Mouse (Mus musculus) adrenal gland, adult 2 months (tissue): ENCODE measurements around the gene Dst. TPM values are rescaled to one million over a fixed set of nuclear protein-coding genes. Genes with fewer than 3 reads are reported as not detected.

Source experiments
- DNase-seq: peaks from one replicate; pipeline ENCODE4 v3.0.0; 2021
- polyA plus RNA-seq: library from polyadenylated mRNA; depleted of rRNA; stranded (reverse); fragments of >200 nt; gene quantifications from 2 replicates; pipeline ENCODE4 v1.2.3, GENCODE M21; 2012
- total RNA-seq, 2 experiments: library from RNA; stranded (reverse); gene quantifications; 2 replicates each; pipeline ENCODE4 v1.2.3; 2021

Gene Dst
- total and polyA plus RNA-seq, 3 experiments: 53.3 to 134 (median 125) TPM

DNA sequence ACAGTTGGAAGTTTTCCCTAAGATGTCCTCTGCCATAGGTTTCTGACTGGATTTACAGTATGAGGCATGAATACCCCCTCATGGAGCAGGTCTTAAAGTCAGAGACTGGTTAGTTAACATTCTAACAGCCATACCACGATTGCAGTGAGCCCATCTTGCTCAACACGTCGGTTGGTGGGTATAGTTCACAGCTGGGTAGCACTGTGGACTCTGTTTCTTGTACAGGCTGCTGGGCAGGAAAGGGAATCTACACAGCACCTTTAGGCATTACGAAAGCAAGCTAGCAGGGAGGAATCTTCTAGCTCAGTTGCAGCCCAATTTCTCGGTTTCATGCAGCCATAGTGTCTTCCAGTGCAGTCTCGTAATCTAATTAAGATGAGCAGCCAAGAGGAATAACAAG, 69.8 kb downstream of the Dst start:
- DNase-seq: no peak

DNA sequence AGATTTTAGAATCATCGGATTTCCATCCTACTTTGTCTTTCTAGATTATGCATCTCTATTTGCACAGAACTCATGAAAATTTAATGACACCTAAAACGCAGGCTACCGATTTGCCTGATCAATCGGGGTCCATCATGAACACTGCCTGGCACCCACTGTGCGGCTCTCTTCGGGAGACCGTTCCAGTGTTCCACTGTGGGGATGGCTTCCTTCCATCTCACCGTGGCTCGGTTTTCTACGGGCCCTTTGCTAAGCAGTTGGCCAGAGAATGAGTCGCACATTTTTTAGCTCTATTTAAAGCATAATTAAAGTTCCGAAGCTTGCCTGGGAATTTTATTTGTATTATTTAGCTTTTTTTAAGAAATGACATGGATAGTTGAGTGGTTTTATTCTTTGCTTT, 72.4 kb downstream of the Dst start:
- no peak for DNase-seq

DNA sequence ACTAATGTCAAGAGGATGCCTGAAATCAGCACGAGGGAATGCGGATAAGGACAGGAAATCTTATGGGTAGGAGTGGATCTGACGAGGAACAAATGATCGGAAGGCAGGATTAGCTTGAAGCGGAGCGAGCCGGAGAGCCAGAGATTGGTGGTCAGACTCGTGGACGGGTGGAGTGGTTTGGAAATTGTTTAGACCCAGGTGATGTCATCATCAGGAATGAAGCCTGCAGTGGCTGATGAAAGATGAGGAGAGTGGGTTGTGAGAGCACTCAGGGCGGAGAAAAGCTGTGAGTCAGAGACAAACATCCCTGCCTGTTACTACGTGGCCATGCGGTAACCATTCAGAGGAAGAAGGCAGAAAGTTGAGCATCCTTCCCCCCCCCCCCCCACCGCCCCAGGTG, 81.6 kb downstream of the Dst start:
- DNase-seq: no peak

DNA sequence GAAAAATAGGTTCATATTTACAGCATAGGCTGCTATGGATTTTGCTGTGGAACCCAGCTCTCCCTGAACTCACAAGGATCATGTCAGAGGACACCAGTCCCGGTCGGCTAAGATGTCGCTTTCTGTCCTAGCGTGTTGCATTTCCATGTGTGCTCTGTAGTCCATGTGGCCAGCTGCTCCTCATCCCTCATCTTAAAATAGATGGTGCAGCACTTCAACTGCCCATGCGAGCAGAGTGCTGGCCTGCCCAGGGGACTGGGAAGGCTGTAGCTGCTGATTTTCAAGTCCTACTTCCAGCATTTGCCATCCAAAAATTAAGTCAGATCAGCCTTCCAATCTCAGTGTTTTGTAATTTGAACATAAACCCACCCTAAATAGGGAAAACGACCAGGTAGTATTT, 83.0 kb downstream of the Dst start:
- no peak for DNase-seq

DNA sequence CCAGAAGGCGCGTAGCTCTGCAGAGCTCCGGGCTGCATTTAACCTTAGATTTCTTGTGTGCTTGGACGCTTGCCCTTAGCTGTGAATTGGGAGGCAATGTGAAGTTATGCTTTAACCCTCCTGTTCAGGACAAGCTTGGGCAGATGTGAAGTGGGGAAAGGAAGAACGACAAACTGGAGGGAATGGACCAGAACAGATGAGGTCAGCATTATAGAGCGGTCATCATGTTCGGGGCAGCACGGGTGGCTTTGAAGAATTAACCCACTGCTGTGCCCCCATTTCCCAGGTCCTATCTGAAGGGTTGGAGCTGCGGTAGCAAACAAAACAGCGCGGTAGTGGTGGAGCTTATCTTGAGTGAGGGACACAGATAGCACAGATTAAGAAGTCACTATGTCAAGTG, 84.8 kb downstream of the Dst start:
- DNase-seq: no peak

DNA sequence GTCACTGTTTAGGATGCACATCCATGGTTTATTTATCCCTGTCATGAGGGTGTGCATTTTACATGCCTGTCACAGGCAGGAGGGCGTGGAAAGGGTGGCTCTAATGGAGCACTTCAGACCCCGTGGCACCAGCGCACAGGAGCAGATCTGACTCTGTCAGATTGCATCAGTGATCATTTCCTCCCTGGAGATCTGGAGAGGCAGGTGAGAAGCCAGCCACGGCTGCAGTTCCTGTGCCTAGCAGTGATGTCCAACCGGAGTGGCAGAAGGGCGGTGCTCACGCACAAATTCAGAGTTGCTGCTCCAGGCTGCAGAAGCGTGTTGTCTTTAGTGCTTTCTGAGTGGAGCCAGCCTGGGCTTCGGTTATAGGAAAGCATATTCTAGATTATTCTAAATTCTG, 86.2 kb downstream of the Dst start:
- no peak for DNase-seq

DNA sequence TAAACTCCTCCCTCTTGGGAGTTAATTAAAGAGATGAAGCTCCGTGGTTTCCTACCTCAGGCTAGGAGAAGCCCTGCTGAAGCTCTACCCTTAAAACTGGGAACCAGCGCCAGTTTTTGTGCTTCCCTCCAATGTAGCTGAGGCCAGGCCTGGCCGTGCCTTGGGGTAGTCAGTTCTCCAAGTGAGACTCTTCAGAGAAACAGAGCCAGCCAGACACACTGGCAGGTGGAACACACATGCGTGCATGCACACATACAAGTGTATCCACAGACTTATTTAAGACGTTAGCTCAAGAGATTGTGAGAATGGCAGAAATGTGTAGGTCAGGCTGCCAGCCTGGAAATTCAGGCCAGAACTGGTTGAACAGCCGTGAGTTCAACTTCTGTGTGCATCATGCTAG, 87.4 kb downstream of the Dst start:
- DNase-seq: no peak

DNA sequence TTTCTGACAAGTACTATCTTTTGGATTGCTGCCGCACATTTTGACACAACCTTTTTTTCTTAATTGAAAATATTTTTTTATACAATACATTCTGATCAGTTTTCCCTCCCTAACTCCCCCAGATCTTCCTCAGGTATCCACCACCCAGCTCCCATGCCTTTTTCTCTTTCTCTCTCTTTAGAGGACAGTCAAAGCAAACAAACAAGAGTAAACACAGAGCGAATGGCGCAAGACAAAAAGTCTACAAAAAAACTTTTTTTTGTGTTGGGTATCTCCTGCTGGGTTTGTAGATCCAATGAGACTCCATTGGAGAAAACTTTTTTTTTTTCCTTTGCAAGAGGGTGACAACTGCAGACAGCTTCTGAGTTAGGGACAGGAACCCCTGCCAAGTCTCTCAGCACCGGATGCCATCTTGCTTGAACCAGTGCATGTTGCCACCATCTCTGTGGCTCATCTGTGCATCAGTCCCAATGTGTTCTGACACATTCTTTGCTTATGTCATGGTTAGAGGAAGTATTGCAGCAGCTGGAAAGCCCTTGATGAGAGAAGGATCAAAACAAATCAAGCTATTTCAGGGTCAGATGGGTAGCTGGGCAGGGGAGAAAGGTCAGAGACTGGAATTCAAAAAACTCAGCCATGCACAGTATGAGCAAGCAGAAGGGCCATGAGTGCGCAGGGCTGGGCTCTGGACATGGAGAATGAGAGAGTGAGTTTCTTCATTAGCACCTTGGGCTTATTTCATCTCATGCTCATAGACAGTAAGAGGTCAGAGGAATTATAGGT, 88.3 kb downstream of the Dst start:
- peak; percentile 60 for DNase-seq

DNA sequence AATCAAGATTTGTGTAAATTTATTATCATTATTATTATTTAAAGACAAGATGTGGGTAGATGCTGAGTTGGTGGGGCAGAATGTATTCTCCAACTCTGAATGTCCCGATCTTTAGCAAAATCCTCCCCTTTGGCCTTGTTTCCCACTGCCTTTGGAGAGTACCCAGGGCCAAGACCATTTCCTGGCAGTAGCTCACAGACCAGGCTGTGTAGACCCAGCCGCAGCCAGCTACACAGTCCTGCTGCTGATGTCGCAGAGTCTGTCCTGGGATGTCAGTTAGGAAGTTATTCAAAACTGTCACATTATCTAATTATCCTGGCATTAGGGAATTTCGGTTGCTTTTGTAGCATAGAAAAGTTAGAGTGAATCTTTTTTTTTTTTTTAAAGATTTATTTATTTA, 94.3 kb downstream of the Dst start:
- DNase-seq: no peak

DNA sequence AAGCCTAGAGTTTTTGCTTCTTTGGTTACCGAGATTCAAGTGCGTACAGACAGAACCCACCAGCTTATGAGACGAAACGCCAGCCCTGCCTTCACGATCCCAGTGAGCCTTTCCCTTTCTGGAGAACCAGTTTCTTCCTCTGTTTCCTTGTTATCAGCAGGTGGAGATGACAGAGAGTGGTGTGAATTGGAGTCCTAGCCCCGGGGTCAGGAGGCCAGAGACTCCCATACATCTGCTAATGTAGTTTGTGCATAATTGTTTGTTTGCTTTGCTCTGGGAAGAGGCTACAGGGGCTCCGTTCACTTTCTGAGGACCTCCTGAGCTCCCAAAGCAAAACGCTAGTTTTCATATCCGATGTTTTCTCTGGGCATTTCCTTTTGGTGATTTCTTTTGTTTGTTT, 94.9 kb downstream of the Dst start:
- no peak for DNase-seq

DNA sequence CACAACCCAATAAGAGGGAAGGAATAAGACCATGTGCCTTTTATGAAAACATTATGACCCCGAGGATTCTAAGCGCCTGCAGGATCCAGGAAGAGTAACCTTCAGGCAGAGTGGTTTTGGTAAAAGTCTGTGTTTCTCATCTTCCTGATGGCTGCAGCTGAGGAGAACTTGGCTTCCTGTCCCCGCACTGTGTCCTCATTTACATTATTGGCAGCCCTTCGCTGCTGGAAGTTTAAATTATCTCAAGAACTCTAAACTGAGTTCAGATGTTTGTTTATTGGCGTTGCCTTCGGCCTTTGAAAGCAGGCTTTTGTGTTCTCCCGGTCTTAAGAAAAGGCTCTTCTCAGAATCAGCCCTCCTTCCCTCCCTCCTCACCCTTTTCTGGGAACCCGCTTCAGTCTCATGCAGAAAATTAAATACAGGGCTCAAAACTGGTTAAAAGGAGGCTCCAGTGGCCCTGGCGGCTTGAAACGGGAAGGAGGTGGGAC, 97.3 kb downstream of the Dst start:
- DNase-seq: no peak

DNA sequence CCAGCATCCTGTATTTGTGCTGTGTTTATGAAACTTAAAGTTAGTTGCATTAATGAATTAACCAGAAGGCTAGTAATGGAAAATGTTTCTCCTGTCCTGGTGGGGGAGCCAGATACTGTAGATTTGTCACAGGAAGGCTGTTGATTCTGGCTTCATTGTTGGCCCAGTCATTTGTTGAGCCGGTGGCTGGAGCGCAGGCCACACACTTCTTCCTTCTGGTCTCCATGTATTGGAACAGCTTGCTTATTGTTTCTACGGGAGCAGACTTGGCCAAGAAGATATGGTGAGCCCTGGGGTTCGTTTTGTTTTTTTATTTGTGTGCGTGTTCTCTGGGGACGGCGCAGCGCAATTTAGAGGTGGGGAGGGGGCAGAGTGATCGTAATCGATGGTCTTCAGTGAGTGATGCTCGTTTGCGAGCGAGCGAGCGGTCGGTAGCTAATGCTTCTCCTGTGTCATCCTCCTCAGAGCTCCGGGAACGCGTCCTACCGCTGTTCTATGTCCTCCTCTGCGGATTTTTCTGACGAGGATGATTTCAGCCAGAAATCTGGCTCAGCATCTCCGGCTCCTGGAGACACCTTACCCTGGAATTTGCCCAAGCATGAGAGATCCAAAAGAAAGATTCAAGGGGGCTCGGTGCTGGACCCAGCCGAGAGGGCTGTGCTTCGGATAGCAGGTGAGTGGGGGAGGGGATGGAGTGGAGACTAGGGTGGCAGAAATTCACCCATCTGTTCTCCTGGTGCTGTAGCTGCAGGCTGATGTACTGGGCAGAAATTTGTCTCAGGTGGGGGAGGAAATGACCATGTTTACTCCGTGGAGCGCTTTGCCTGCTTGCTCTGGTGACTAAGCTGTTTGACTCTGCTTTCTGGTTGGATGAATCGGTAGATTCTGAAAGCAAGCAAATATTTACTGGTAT, 98.0 kb downstream of the Dst start:
- peak; percentile 79 for DNase-seq

DNA sequence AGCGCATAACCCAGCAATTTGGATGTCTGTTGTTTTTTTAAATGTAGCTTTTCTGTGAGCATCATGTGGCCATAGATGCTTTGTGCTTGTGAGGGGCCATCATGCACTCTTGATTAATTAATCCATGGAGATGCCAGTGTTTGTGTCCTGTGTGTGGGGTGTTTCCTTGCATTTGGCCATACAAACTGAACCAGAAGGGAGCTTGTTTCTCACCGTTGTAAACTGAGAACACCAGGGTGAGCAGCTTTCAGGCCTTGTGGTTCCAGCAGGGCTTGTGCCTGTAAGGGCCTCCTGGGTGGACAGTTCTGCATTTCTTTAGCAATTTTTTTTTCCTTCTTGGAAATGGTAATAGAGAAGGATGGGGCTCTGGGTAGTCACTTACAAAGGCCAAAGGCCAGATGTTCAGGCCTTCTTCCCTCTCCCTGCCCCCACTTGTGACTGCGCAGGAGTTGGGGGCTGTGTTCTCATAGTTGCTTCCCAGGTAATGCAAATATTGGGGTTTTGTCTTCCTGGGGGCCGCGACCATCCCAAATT, 98.9 kb downstream of the Dst start:
- DNase-seq: no peak

DNA sequence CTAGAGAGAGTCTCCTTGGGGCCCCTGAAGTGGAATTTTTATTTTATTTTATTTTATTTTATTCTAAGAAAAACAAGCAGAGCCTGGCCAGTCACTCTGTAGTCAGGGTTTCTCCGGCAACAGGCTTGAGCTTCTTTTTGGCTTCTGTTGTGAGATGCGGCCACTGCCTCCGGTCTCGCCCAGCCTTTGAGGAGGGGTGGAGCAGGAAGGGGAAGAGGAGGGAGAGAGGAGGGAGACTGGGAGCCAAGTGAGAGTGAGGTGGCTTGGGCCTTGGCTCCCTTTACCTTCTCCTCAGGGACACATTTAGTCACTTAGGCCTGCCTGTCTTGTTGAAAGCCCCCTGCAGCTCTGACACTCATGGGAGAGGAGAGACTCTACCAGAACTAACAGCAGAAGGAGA, 99.4 kb downstream of the Dst start:
- DNase-seq: no peak

DNA sequence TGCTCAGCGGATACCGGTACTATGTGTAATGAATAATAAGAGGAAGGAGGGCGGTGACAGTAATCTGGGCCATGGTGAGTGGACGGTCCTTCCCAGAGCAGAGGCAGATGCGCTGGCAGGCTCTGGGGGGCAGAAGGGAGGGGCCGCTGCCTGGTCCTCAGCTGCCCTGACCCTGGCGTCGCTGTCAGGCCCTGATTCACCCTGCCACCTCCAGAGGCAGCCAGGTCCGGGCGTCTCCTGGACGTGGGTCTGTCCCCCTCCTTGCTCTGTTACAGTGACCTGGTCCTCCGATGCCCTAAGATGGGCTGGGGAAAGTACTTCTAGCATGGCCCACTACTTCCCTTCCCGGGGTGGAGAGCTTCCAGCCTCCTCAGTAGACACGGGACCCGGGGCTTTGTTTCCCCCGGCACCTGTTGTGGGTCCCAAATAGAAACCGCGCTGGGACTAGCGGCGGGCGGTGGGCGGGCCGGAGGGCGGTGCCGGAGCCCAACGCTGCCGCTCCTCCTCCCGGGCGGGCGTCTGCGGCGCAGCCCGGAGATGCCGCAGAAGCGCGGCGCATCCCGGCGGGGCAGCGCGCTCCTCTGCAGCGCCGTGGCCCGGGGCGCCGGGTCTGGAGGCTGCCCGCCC, 103.1 kb downstream of the Dst start:
- DNase-seq: peak; percentile 89

DNA sequence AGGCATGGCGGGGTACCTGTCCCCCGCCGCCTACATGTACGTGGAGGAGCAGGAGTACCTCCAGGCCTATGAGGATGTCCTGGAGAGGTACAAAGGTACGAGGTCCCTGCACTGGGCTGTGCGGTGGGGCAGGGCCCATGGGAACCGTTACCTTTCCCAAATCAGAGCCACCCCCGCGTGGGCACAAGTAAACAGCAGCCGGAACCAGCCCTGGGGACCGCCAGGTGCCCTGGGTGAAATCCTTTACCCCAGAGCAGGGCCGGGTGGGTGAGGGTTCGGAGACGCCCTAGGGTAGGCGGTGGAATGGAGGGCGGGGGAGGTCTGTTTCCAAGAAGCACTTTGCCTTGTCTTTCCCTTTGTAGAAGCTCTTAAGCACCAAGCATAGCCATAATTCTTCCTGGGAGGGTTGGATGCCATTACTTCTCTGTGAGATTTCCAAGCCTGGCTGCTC, 103.8 kb downstream of the Dst start:
- peak; percentile 50 for DNase-seq

DNA sequence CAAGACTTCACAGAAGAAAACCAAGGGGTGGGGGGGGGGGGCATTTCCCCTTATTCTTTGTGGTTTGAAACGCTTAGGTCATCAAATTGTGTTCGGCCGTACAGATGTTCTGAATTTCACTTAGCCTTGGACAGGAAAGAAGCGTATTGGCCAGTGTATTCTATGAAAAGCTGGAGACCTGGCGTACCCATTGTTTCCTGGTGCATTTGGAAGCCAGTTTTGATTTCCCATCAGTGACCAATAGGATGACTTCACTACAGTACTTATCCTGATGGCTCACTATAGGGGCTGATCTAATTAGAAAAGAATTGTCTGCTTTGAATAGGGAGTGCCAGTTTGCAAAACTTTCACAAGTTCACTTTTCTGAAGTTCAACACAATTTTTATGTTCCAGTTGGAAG, 105.5 kb downstream of the Dst start:
- DNase-seq: no peak

DNA sequence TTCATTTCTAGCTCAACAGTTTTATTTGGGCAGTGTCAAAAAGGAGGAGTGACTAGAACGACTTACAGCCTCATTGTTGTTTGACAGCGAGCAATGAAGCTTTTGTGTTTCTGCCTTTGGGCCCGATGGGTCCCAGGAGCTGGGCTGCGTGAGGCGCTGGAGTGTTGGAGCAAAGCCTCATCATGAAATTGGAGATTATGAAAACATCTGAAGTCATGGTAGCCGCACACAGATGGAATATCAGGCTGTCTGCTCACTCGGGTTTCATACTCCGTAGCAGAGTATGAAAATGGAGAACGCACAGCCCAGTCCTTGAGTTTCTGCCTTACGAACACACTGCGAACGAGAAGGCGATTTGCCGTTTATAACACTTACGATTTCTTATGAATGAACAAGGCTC, 108.8 kb downstream of the Dst start:
- no peak for DNase-seq

DNA sequence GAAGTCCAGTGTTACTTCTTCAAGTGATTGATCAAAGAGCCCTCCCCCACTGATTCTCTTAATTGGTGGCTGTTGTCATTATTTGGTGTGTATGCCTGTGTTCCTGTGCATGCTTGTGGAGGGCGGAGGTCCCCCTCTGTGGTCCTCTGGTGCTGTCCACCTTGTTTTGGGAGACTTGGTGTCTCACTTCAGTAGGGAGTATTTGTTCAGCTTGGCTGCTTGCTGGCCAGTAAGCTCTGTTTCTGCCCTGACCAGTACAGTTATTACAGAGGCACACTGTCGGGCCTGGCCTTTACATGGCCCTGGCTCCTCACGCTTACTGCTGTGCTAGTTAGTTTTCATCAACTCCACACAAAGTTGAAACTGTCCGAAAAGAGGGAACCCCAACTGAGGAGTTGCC, 109.3 kb downstream of the Dst start:
- no peak for DNase-seq

DNA sequence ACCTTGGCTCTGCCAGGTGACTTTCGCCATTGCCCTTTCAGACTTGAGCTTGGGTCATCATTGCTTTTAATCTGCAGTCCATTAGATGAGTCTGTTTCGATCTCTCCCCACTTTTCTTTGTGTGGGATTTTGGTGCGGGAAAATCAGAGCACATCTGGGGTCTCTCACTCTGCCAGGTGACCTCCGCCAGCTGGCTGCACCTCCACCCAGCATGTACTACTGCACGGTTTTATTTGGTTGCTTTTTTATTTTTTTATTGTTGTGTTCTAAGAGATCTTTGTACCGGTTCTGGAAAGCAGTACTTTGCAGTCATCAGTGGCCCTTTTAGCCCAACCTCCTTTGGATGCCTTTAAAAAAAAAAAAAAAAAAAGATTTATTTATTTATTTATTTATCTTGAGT, 112.6 kb downstream of the Dst start:
- no peak for DNase-seq

DNA sequence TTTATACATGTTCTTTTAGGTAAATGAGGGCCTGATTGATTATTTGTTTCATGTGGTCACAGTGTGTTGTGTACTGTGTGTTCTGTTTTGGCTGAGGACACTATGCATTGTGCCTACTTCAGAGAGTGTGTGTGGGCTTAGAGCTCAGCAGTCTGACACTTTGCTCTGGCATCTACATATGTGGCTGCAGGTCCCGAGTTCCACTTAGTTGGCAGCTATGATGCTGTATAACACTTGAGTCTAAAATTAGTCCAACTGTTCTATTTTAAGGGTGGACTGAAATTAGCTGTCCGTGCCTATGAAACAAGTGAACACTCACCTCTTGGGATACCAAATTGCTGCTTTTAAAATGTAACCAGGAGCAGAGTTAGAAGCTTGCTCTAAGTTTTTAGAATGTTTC, 113.5 kb downstream of the Dst start:
- DNase-seq: no peak

DNA sequence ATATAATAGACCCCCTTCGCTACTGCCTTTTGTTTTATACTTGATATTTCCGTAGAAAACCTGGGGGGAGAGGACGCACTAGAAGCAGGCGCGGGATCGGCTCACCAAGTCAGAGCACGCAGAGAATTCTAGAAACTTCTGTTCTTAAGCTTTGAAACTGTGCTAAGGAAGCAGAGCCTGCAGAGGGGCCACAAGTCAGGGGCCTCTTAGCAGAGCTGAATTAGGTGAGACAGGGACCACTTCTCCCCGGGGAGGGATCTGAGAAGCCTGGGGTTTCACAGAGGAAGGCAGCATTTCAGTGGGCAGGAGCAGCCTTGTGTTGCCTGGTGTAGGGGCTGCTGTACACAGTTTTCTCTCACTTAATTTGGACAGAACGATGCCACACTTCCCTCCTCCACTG, 115.1 kb downstream of the Dst start:
- DNase-seq: no peak

DNA sequence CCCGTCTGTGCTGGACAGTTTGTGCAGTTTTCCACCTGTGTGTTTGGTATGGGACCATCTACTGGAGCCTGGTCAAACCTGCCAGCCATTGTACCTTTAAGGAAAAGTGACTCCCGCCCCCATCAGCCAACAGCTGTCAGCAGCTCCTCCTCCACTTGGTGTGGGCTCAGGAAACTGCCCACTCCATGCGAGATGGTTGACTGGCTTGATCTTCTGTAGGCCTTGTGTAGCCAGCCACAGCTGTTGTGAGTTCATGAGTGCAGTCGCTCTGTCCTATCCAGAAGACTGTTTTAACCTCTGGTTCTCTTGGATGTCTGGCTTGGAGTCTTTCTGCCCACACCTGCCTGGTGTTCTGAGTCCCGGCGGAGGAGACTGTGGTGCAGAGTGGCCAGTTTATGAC, 117.9 kb downstream of the Dst start:
- DNase-seq: no peak
